Mouse (Mus musculus): ENCODE measurements around the gene Cyp4a31.

- TF ChIP-seq CTCF (IDR thresholded peaks at IDR 0.05; ENCODE audit: control insufficient read depth, insufficient read depth, low read length): no peak
- TF ChIP-seq POLR2A (IDR thresholded peaks at IDR 0.05; ENCODE audit: borderline replicate concordance, control insufficient read depth, low read depth, low read length): no peak
Measured at GRCm38 (mm10) chr4:115575255-115575654, 11.8 kb downstream of the Cyp4a31 start.

All from bone marrow, adult 2 months (tissue).